ENCODE assay signal across 9 mouse cellular contexts in the genomic region with DNA sequence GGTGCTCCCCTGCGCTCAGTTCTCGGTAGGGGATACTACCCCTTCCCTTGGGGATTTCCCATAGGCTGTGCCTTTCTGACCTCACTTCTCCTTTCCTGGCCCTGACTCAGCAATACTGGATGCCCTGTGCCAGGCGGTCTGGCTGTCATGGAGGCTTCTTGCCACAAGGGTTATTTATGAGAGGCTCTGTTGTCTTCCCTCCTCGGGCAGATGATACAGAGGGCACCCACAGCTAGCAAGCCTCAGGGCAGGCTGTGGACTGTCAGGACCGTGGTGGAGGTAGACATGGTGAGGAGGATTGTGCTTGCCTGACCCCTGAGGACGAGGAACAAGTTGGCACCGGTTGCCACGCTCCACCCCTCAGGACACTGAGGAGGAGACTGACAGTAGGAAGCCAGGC. TPM values are rescaled to one million over a fixed set of nuclear protein-coding genes. Genes with fewer than 3 reads are reported as not detected.
A peak's percentile ranks its signal among the peaks of the same experiment; 100 is the strongest.
DNase-seq lines count a peak whose midpoint lies in the region; ATAC-seq and TF ChIP-seq lines count a peak whose summit lies in the region.
"Had no signal": no experiment of that assay in that cellular context is flagged by ENCODE, and none has a peak within 500 bp of the region (broad histone marks: within the 10 kb centered on the region; RNA-seq: fewer than 3 reads in every experiment).

No protein-coding gene starts in this region.

- peak; percentile 70 for DNase-seq in layer of hippocampus, adult 11-12 months (ENCODE audit: low spot score)
- no peak for DNase-seq in layer of hippocampus, postnatal 10 days (ENCODE audit: low spot score in 2 of 2)
- peak; percentile 42 for DNase-seq in MEL (ENCODE audit: low read depth, low spot score)
- peak; percentile 60 to 65 for DNase-seq in lung, postnatal 4 days
- DNase-seq in right cerebral cortex, adult 2 months (ENCODE audit: low spot score in 2 of 2): no peak
- no peak for DNase-seq in frontal cortex, postnatal 25 days (ENCODE audit: low spot score in 2 of 2)
- DNase-seq in urinary bladder, adult 18-20 months (ENCODE audit: low spot score in 2 of 2): no peak

- TF ChIP-seq RAD21 in MEL (IDR thresholded peaks at IDR 0.05; ENCODE audit: low read depth, low read length): no peak

- peak; percentile 64 for ATAC-seq in common myeloid progenitor, adult 5-6 weeks (replicated peaks; ENCODE audit: low read depth, poor library complexity, severe bottlenecking)

- peaks cover 0 to 4% of the 10 kb centered on the region in 2 experiments; a peak in 3 of 4 replicates for H3K36me3 ChIP-seq in MEL (ENCODE audit: control insufficient read depth in 1 of 2, insufficient read depth in 2 of 2, low read length in 2 of 2)
- H3K36me3 ChIP-seq: neural tube, embryonic 13.5 days had no signal

- no peaks in the 10 kb centered on the region for H3K79me2 ChIP-seq in MEL (ENCODE audit: control insufficient read depth, insufficient read depth, low read length, poor library complexity)

- no peak for TF ChIP-seq CTCF in MEL (IDR thresholded peaks at IDR 0.05 in 2 of 3, conservative IDR thresholded peaks at IDR 0.05 in 1 of 3; ENCODE audit: control insufficient read depth in 1 of 3, insufficient read depth in 1 of 3, low read depth in 2 of 3, low read length in 3 of 3, poor library complexity in 1 of 3, severe bottlenecking in 1 of 3)

- H3K27me3 ChIP-seq in MEL (ENCODE audit: control insufficient read depth in 1 of 2, insufficient read depth in 2 of 2, low read length in 2 of 2): no peaks in the 10 kb centered on the region
- H3K27me3 ChIP-seq: neural tube, embryonic 13.5 days had no signal

- H3K27ac ChIP-seq in MEL (ENCODE audit: control insufficient read depth, low read depth, low read length): no peak overlapping the region
- H3K27ac ChIP-seq: neural tube, embryonic 13.5 days had no signal

- no peak for TF ChIP-seq POLR2A in MEL (IDR thresholded peaks at IDR 0.05; ENCODE audit: control insufficient read depth in 1 of 2, insufficient read depth in 1 of 2, low read depth in 1 of 2, low read length in 2 of 2, poor library complexity in 1 of 2)

- H3K9me3 ChIP-seq in MEL (replicated peaks; ENCODE audit: insufficient read depth, low read length): no peaks in the 10 kb centered on the region
- H3K9me3 ChIP-seq: neural tube, embryonic 13.5 days had no signal

- no peak overlapping the region for H3K9ac ChIP-seq in MEL (ENCODE audit: control insufficient read depth, low read depth, low read length, poor library complexity, severe bottlenecking)
- H3K9ac ChIP-seq: neural tube, embryonic 13.5 days had no signal

- H3K4me3 ChIP-seq in MEL (ENCODE audit: control insufficient read depth in 1 of 2, insufficient read depth in 1 of 2, low read depth in 2 of 2, low read length in 2 of 2): no peak overlapping the region
- H3K4me3 ChIP-seq: neural tube, embryonic 13.5 days had no signal

- H3K4me1 ChIP-seq in MEL (ENCODE audit: control insufficient read depth in 1 of 2, insufficient read depth in 2 of 2, low read length in 2 of 2): peaks cover 2% of the 10 kb centered on the region in 2 experiments; a peak in 3 of 4 replicates

- no peak for TF ChIP-seq EP300 in MEL (IDR thresholded peaks at IDR 0.05; ENCODE audit: low read depth in 1 of 2, low read length in 2 of 2)

TF ChIP-seq in MEL, 35 proteins besides CTCF, POLR2A, EP300 and RAD21:
- TF ChIP-seq ZKSCAN1 (IDR thresholded peaks at IDR 0.05; ENCODE audit: low read depth, low read length) (no peak), MYB (IDR thresholded peaks at IDR 0.05; ENCODE audit: low read depth, low read length) (no peak), GATA1 (IDR thresholded peaks at IDR 0.05; ENCODE audit: low read depth, low read length) (no peak), CHD2 (IDR thresholded peaks at IDR 0.05; ENCODE audit: low read length) (no peak), UBTF (IDR thresholded peaks at IDR 0.05; ENCODE audit: borderline replicate concordance, insufficient read depth, low read depth, low read length) (no peak), TAL1 (IDR thresholded peaks at IDR 0.05; ENCODE audit: low read length) (no peak), POLR2AphosphoS2 (IDR thresholded peaks at IDR 0.05; ENCODE audit: low read length) (no peak), MAFK (IDR thresholded peaks at IDR 0.05; ENCODE audit: borderline replicate concordance, low read depth, low read length) (peak; percentile 57; the same call in 1 of the 2 replicates), USF1 (IDR thresholded peaks at IDR 0.05; ENCODE audit: low read depth, low read length) (no peak)
TF ChIP-seq in MEL: peak in this region for 1.

RNA-seq across cellular contexts. Expression of a gene that starts 28.3 kb away (rescaled TPM):
- total RNA-seq in layer of hippocampus, postnatal 10 days (2021): 1 to 10 TPM in 1 of 2 experiments, not detected in 1; 1.7 TPM
- not detected in 2 replicates for total RNA-seq in MEL (2012; rRNA removed)
- polyA plus RNA-seq in MEL (2012; ENCODE audit: insufficient read depth in 1 of 2, insufficient read length in 2 of 2, low read depth in 1 of 2, low replicate concordance in 2 of 2, missing spikeins in 1 of 2): 1 to 10 TPM in 1 of 2 experiments, not detected in 1; 1.2 TPM
- 6.5 TPM in 1 of 2 replicates, not detected in the other for total RNA-seq in common myeloid progenitor, adult 5-6 weeks (2017)
- polyA plus RNA-seq: neural tube, embryonic 13.5 days had no signal

RNA-seq across cellular contexts. Expression of a gene that starts 34.5 kb away (rescaled TPM):
- 10 to 100 TPM; 19.1 to 24.0 TPM for total RNA-seq in layer of hippocampus, postnatal 10 days (2021)
- total RNA-seq in MEL (2012; rRNA removed): 13.6 and 14.6 TPM in 2 replicates
- 10 to 100 TPM in 1 of 2 experiments, not detected in 1; 27.1 TPM for polyA plus RNA-seq in MEL (2012; ENCODE audit: insufficient read depth in 1 of 2, insufficient read length in 2 of 2, low read depth in 1 of 2, low replicate concordance in 2 of 2, missing spikeins in 1 of 2)
- total RNA-seq in common myeloid progenitor, adult 5-6 weeks (2017): 97.4 and 98.9 TPM in 2 replicates

RNA-seq across cellular contexts. Expression of a gene that starts 39.1 kb away (rescaled TPM):
- 100 to 1,000 TPM; 197 to 215 TPM for total RNA-seq in layer of hippocampus, postnatal 10 days (2021)
- total RNA-seq in MEL (2012; rRNA removed): 0.59 and 0.62 TPM in 2 replicates
- under 1 TPM in 1 of 2 experiments, not detected in 1; 0.11 TPM for polyA plus RNA-seq in MEL (2012; ENCODE audit: insufficient read depth in 1 of 2, insufficient read length in 2 of 2, low read depth in 1 of 2, low replicate concordance in 2 of 2, missing spikeins in 1 of 2)
- 1.7 and 7.0 TPM in 2 replicates for total RNA-seq in common myeloid progenitor, adult 5-6 weeks (2017)

Comparison
In these comparisons a context has a peak if more than half of its experiments do, and no peak if none do; other contexts are left out.
1. DNase-seq: peak in layer of hippocampus, adult 11-12 months (single experiment), MEL (single experiment) and lung, postnatal 4 days (2 of 2); none in layer of hippocampus, postnatal 10 days (0 of 2), right cerebral cortex, adult 2 months (0 of 2), frontal cortex, postnatal 25 days (0 of 2) and urinary bladder, adult 18-20 months (0 of 2).
2. RNA of a gene that starts 39.1 kb away (total RNA-seq): 197 to 215 TPM in layer of hippocampus, postnatal 10 days; 1.7 to 7.0 TPM in common myeloid progenitor, adult 5-6 weeks and 0.59 to 0.62 TPM in MEL; every median in the first group is over 10 times any median in the second.